Mouse (Mus musculus) liver, embryonic 14.5 days (tissue): ENCODE measurements around the gene Plau. TPM values are rescaled to one million over a fixed set of nuclear protein-coding genes. Genes with fewer than 3 reads are reported as not detected.

ENCODE experiments used
- ATAC-seq: fragments of 200-750 bp; cut with Nextera tagmentation; 2 replicates; pipeline ENCODE4 v1.8.0; 2017; ENCODE audit warnings: moderate number of reproducible peaks, mild to moderate bottlenecking, moderate library complexity; ENCODE audit not compliant: insufficient read depth
- DNase-seq, 3 experiments: peaks; one replicate each; pipeline ENCODE4 v3.0.0-alpha.2; 2012 to 2013; ENCODE audit warnings: low read depth in 3 of 3, low spot score in 3 of 3
- H3K27ac ChIP-seq: fragments of 300-500 bp; sonication (generic); 2 replicates; pipeline ENCODE4 v1.5.1; 2014; ENCODE audit warnings: moderate library complexity, mild to moderate bottlenecking, control low read depth, inconsistent platforms
- H3K27me3 ChIP-seq: fragments of 300-500 bp; sonication (generic); 2 replicates; pipeline ENCODE4 v1.6.1; 2014; ENCODE audit warnings: mild to moderate bottlenecking, low read length, moderate library complexity; ENCODE audit not compliant: control insufficient read depth, insufficient read depth
- H3K36me3 ChIP-seq: fragments of 300-500 bp; sonication (generic); replicated peaks from 2 replicates; pipeline ENCODE4 v1.6.1; 2014; ENCODE audit warnings: low read depth; ENCODE audit not compliant: control insufficient read depth, insufficient read depth
- H3K4me1 ChIP-seq, 2 experiments: fragments of 200-500 bp in 1 of 2; fragments of 300-500 bp in 1 of 2; sonication (generic) in 1 of 2; replicated peaks; 2 replicates each; pipeline ENCODE4 v1.6.1; 2012 to 2014; ENCODE audit warnings: antibody characterized with exemption in 1 of 2, inconsistent platforms in 1 of 2, low read length in 1 of 2; ENCODE audit not compliant: control insufficient read depth in 2 of 2, insufficient read depth in 2 of 2
- H3K4me2 ChIP-seq: fragments of 300-500 bp; sonication (generic); 2 replicates; pipeline ENCODE4 v1.6.1; 2014; ENCODE audit warnings: low read depth, mild to moderate bottlenecking, control low read depth, moderate library complexity
- H3K4me3 ChIP-seq, 2 experiments: fragments of 200-500 bp in 1 of 2; fragments of 300-500 bp in 1 of 2; sonication (generic) in 1 of 2; 2 replicates each; pipeline ENCODE4 v1.5.1; 2012 to 2014; ENCODE audit warnings: low read depth in 2 of 2, low read length in 2 of 2, mild to moderate bottlenecking in 2 of 2, control low read depth in 1 of 2, inconsistent platforms in 1 of 2, moderate library complexity in 1 of 2; ENCODE audit not compliant: insufficient read depth in 1 of 2
- H3K9ac ChIP-seq: fragments of 300-500 bp; sonication (generic); replicated peaks from 2 replicates; pipeline ENCODE4 v1.6.1; 2014; ENCODE audit warnings: mild to moderate bottlenecking, control low read depth, moderate library complexity
- H3K9me3 ChIP-seq: fragments of 300-500 bp; sonication (generic); 2 replicates; pipeline ENCODE4 v1.6.1; 2016; ENCODE audit warnings: low read length, mixed read lengths; ENCODE audit not compliant: control insufficient read depth
- CTCF ChIP-seq: IDR thresholded peaks from 2 replicates; pipeline ENCODE4 v1.5.1; 2016; ENCODE audit warnings: antibody characterized with exemption, low read depth, control low read depth
- EP300 ChIP-seq: IDR thresholded peaks from 2 replicates; pipeline ENCODE4 v1.6.1; 2016; ENCODE audit warnings: antibody characterized with exemption, low read depth
- WGBS: fragments of 180-500 bp; shearing (Covaris S2); extraction: QIAGEN DNeasy Blood & Tissue Kit; methylation state at CpG from one replicate; pipeline ENCODE4 v1.1.7; 2014; ENCODE audit not compliant: insufficient replicate concordance; 5-methylcytosine and 5-hydroxymethylcytosine counted together
- polyA plus RNA-seq, 2 experiments: library from polyadenylated mRNA; depleted of rRNA in 1 of 2; stranded (reverse) in 1 of 2; unstranded in 1 of 2; fragments of >200 nt; fragmentation: Nextera tagmentation in 1 of 2; extraction: Ambion mirVana in 1 of 2; gene quantifications; 2 replicates each; pipeline versions ENCODE4 v1.2.1 to v1.2.3; 2012 to 2014

Plau gene
- polyA plus RNA-seq, 2 experiments: 0.57 to 1.3 TPM

GRCm38 (mm10) chr14:20815448-20815847 lies 21.0 kb upstream of the Plau start:
- Histone ChIP-seq H3K4me2 (no peak overlapping the region), H3K27ac (no peak overlapping the region), H3K4me3 (no peak overlapping the region), H3K9ac (no peak overlapping the region), H3K36me3 (no peaks in the 10 kb centered on the region), H3K27me3 (no peaks in the 10 kb centered on the region), H3K9me3 (no peaks in the 10 kb centered on the region), H3K4me1 (0 out of 4 replicates have a peak, but pooled peaks cover 0 to 2% of the 10 kb centered on the region in 2 experiments)
- DNase-seq (no peak), ATAC-seq (no peak)
- 54% methylated on average over 3 of the region's 3 CpGs for WGBS
- TF ChIP-seq CTCF: no peak
- no peak for TF ChIP-seq EP300

GRCm38 (mm10) chr14:20824517-20824916 lies 11.9 kb upstream of the Plau start:
- DNase-seq: no peak
- no peaks in the 10 kb centered on the region for H3K36me3 ChIP-seq

GRCm38 (mm10) chr14:20825516-20825915 lies 10.9 kb upstream of the Plau start:
- TF ChIP-seq CTCF (no peak), EP300 (no peak)
- Histone ChIP-seq H3K4me3 (no peak overlapping the region), H3K9me3 (no peaks in the 10 kb centered on the region), H3K27me3 (no peaks in the 10 kb centered on the region), H3K36me3 (no peaks in the 10 kb centered on the region), H3K9ac (no peak overlapping the region), H3K4me1 (peaks cover 0 to 2% of the 10 kb centered on the region in 2 experiments; a peak in 1 of 4 replicates), H3K4me2 (no peak overlapping the region), H3K27ac (no peak overlapping the region)
- 64% methylated on average over 2 of the region's 2 CpGs for WGBS
- no peak for DNase-seq
- ATAC-seq: no peak

More at GRCm38 (mm10) chr14:20824517-20824916, 11.9 kb upstream of the Plau start:
- Histone ChIP-seq H3K27me3 (no peaks in the 10 kb centered on the region), H3K4me1 (peaks cover 0 to under 1% of the 10 kb centered on the region in 2 experiments; a peak in 1 of 4 replicates), H3K9me3 (no peaks in the 10 kb centered on the region), H3K9ac (no peak overlapping the region), H3K27ac (no peak overlapping the region), H3K4me3 (no peak overlapping the region), H3K4me2 (no peak overlapping the region)
- WGBS: 55% methylated on average over 1 of the region's 1 CpGs
- TF ChIP-seq CTCF (no peak), EP300 (no peak)
- ATAC-seq: no peak

GRCm38 (mm10) chr14:20827061-20827460 lies 9.4 kb upstream of the Plau start:
- no peak for DNase-seq
- Histone ChIP-seq H3K9ac (no peak overlapping the region), H3K27ac (no peak overlapping the region), H3K9me3 (no peaks in the 10 kb centered on the region), H3K27me3 (no peaks in the 10 kb centered on the region), H3K36me3 (no peaks in the 10 kb centered on the region), H3K4me3 (no peak overlapping the region), H3K4me1 (peaks cover 0 to 5% of the 10 kb centered on the region in 2 experiments; a peak in 2 of 4 replicates), H3K4me2 (no peak overlapping the region)
- ATAC-seq: no peak
- no peak for TF ChIP-seq CTCF
- no peak for TF ChIP-seq EP300
- WGBS: 68% methylated on average over 8 of the region's 8 CpGs

GRCm38 (mm10) chr14:20827491-20827890 lies 9.0 kb upstream of the Plau start:
- 63% methylated on average over 5 of the region's 5 CpGs for WGBS
- no peak for TF ChIP-seq CTCF
- no peak for TF ChIP-seq EP300
- no peak overlapping the region for H3K27ac ChIP-seq
- H3K36me3 ChIP-seq: no peaks in the 10 kb centered on the region
- H3K4me3 ChIP-seq: no peak overlapping the region
- peaks cover 0 to 5% of the 10 kb centered on the region in 2 experiments; a peak in 2 of 4 replicates for H3K4me1 ChIP-seq
- H3K27me3 ChIP-seq: no peaks in the 10 kb centered on the region
- H3K9me3 ChIP-seq: no peaks in the 10 kb centered on the region
- H3K9ac ChIP-seq: no peak overlapping the region
- DNase-seq (no peak), ATAC-seq (no peak)
- H3K4me2 ChIP-seq: no peak overlapping the region
